Mouse (Mus musculus): ENCODE measurements around the gene Ssh3.

DNA sequence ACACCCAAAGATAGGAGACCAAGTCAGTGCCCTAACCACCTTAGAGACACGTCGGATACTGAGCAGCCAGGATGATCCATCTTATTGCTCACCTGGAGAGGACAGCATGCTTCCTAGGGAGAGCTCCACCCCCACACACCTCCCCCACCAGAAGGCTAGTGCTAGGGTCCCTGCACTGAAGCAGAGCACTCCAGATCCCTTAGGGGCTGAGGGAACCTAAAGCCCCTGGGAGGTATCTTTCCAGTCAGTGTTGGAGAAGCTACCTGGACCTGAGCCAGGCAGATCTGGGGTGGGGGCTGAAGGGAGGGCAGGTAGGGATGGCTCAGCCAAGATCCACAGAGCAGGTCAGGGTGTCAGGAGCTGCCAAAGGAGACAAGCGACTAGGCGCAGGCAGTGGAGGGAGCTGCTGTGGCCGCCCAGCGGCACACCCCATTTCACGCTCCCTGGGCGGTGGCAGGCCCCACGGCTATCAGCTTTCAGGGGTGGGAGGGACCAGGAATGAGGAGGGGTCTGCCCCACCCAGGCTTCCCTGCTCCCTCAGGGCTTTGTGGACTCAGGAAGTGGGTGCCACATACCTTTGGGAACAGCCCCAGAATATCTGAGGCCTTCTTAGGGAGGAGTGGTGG, 39.4 kb downstream of the Ssh3 start:
- TF ChIP-seq GATA1 (IDR thresholded peaks at IDR 0.05; ENCODE audit: low read length) (no peak), TAL1 (IDR thresholded peaks at IDR 0.05; ENCODE audit: low read length) (no peak)
